Mouse (Mus musculus): ENCODE data around the gene Tex14. TPM values are rescaled to one million over a fixed set of nuclear protein-coding genes. Genes with fewer than 3 reads are reported as not detected.

The Tex14 gene
- polyA plus RNA-seq, 1 experiment from 2014 or later, result not detected

- ATAC-seq (ENCODE audit: low FRiP score), result no peak; the same call in 1 of the 2 replicates
- H3K4me1 ChIP-seq (replicated peaks; ENCODE audit: control insufficient read depth, insufficient read depth, low read length), result peaks cover 8% of the 10 kb centered on the region
Measured at GRCm38 (mm10) chr11:87592354-87592695, 187.5 kb downstream of the Tex14 start.

GRCm38 (mm10) chr11:87592713-87593598 is 188.1 kb downstream of the Tex14 start:
- H3K4me2 ChIP-seq (replicated peaks; ENCODE audit: low read depth, low read length), result peak overlapping the region; percentile 56
- no peak for DNase-seq (ENCODE audit: low spot score)
- H3K36me3 ChIP-seq (ENCODE audit: control insufficient read depth, insufficient read depth, low read length), result peaks cover 8% of the 10 kb centered on the region; the same call in 1 of the 2 replicates
- H3K27ac ChIP-seq (ENCODE audit: low read depth, low read length), result peak overlapping the region; percentile 74
- no peaks in the 10 kb centered on the region for H3K9me3 ChIP-seq (ENCODE audit: control insufficient read depth, low read length)
- peak overlapping the region; percentile 71 for H3K4me3 ChIP-seq (ENCODE audit: low read depth, low read length)
- no peak for ATAC-seq (ENCODE audit: low FRiP score)
- peak overlapping the region; percentile 69 for H3K9ac ChIP-seq (ENCODE audit: low read depth, low read length)
- WGBS, result 38% methylated on average over 13 of the region's 13 CpGs
- H3K4me1 ChIP-seq (replicated peaks; ENCODE audit: control insufficient read depth, insufficient read depth, low read length), result peaks cover 8% of the 10 kb centered on the region
- H3K27me3 ChIP-seq (ENCODE audit: control insufficient read depth, insufficient read depth, low read length), result no peaks in the 10 kb centered on the region

More at GRCm38 (mm10) chr11:87592354-87592695, 187.5 kb downstream of the Tex14 start:
- no peaks in the 10 kb centered on the region for H3K27me3 ChIP-seq (ENCODE audit: control insufficient read depth, insufficient read depth, low read length)
- peaks cover 4% of the 10 kb centered on the region; the same call in 1 of the 2 replicates for H3K36me3 ChIP-seq (ENCODE audit: control insufficient read depth, insufficient read depth, low read length)
- DNase-seq (ENCODE audit: low spot score), result peak; percentile 52
- H3K4me2 ChIP-seq (replicated peaks; ENCODE audit: low read depth, low read length), result peak overlapping the region; percentile 56
- H3K9ac ChIP-seq (ENCODE audit: low read depth, low read length), result peak overlapping the region; percentile 69
- 0% methylated on average over 14 of the region's 15 CpGs for WGBS
- H3K27ac ChIP-seq (ENCODE audit: low read depth, low read length), result peak overlapping the region; percentile 74
- H3K4me3 ChIP-seq (ENCODE audit: low read depth, low read length), result peak overlapping the region; percentile 71
- H3K9me3 ChIP-seq (ENCODE audit: control insufficient read depth, low read length), result no peaks in the 10 kb centered on the region

GRCm38 (mm10) chr11:87595327-87595841 is 190.5 kb downstream of the Tex14 start:
- no peaks in the 10 kb centered on the region for H3K27me3 ChIP-seq (ENCODE audit: control insufficient read depth, insufficient read depth, low read length)
- H3K9ac ChIP-seq (ENCODE audit: low read depth, low read length), result peak overlapping the region; percentile 96
- under 1% methylated on average over 28 of the region's 37 CpGs for WGBS
- H3K36me3 ChIP-seq (ENCODE audit: control insufficient read depth, insufficient read depth, low read length), result peaks cover 22% of the 10 kb centered on the region
- DNase-seq (ENCODE audit: low spot score) (peak; percentile 87), ATAC-seq (ENCODE audit: low FRiP score) (peak; percentile 57)
- peaks cover 8% of the 10 kb centered on the region for H3K4me1 ChIP-seq (replicated peaks; ENCODE audit: control insufficient read depth, insufficient read depth, low read length)
- peak overlapping the region; percentile 71 for H3K4me3 ChIP-seq (ENCODE audit: low read depth, low read length)
- H3K4me2 ChIP-seq (replicated peaks; ENCODE audit: low read depth, low read length), result peak overlapping the region; percentile 86
- H3K9me3 ChIP-seq (ENCODE audit: control insufficient read depth, low read length), result no peaks in the 10 kb centered on the region
- peak overlapping the region; percentile 78 for H3K27ac ChIP-seq (ENCODE audit: low read depth, low read length)

- peaks cover 26% of the 10 kb centered on the region for H3K36me3 ChIP-seq (ENCODE audit: control insufficient read depth, insufficient read depth, low read length)
- ATAC-seq (ENCODE audit: low FRiP score), result no peak
- WGBS, result 12% methylated on average over 7 of the region's 7 CpGs
- H3K9ac ChIP-seq (ENCODE audit: low read depth, low read length), result peak overlapping the region; percentile 96
- peak overlapping the region; percentile 71 for H3K4me3 ChIP-seq (ENCODE audit: low read depth, low read length)
- H3K27ac ChIP-seq (ENCODE audit: low read depth, low read length), result peak overlapping the region; percentile 78
- peak; percentile 51 for DNase-seq (ENCODE audit: low spot score)
- H3K4me2 ChIP-seq (replicated peaks; ENCODE audit: low read depth, low read length), result peak overlapping the region; percentile 86
- H3K9me3 ChIP-seq (ENCODE audit: control insufficient read depth, low read length), result no peaks in the 10 kb centered on the region
- H3K4me1 ChIP-seq (replicated peaks; ENCODE audit: control insufficient read depth, insufficient read depth, low read length), result peaks cover 8% of the 10 kb centered on the region
- no peaks in the 10 kb centered on the region for H3K27me3 ChIP-seq (ENCODE audit: control insufficient read depth, insufficient read depth, low read length)
Measured at GRCm38 (mm10) chr11:87595976-87596375, 191.1 kb downstream of the Tex14 start.

GRCm38 (mm10) chr11:87596492-87596891 is 191.6 kb downstream of the Tex14 start:
- Histone ChIP-seq H3K4me2 (replicated peaks; ENCODE audit: low read depth, low read length) (peak overlapping the region; percentile 86), H3K9me3 (ENCODE audit: control insufficient read depth, low read length) (no peaks in the 10 kb centered on the region), H3K4me3 (ENCODE audit: low read depth, low read length) (peak overlapping the region; percentile 71), H3K36me3 (ENCODE audit: control insufficient read depth, insufficient read depth, low read length) (peaks cover 29% of the 10 kb centered on the region), H3K4me1 (replicated peaks; ENCODE audit: control insufficient read depth, insufficient read depth, low read length) (peaks cover 8% of the 10 kb centered on the region), H3K9ac (ENCODE audit: low read depth, low read length) (peak overlapping the region; percentile 96), H3K27me3 (ENCODE audit: control insufficient read depth, insufficient read depth, low read length) (no peaks in the 10 kb centered on the region), H3K27ac (ENCODE audit: low read depth, low read length) (peak overlapping the region; percentile 78; the same call in 1 of the 2 replicates)
- 47% methylated on average over 2 of the region's 2 CpGs for WGBS
- ATAC-seq (ENCODE audit: low FRiP score) (no peak), DNase-seq (ENCODE audit: low spot score) (peak; percentile 39)

- Histone ChIP-seq H3K4me3 (ENCODE audit: low read depth, low read length) (peak overlapping the region; percentile 71; the same call in 1 of the 2 replicates), H3K9ac (ENCODE audit: low read depth, low read length) (peak overlapping the region; percentile 96; the same call in 1 of the 2 replicates), H3K4me2 (replicated peaks; ENCODE audit: low read depth, low read length) (peak overlapping the region; percentile 86; the same call in 1 of the 2 replicates), H3K27ac (ENCODE audit: low read depth, low read length) (no peak overlapping the region), H3K27me3 (ENCODE audit: control insufficient read depth, insufficient read depth, low read length) (no peaks in the 10 kb centered on the region), H3K36me3 (ENCODE audit: control insufficient read depth, insufficient read depth, low read length) (peaks cover 30% of the 10 kb centered on the region), H3K4me1 (replicated peaks; ENCODE audit: control insufficient read depth, insufficient read depth, low read length) (peaks cover 8% of the 10 kb centered on the region), H3K9me3 (ENCODE audit: control insufficient read depth, low read length) (no peaks in the 10 kb centered on the region)
- DNase-seq (ENCODE audit: low spot score) (no peak), ATAC-seq (ENCODE audit: low FRiP score) (no peak)
Measured at GRCm38 (mm10) chr11:87597061-87597460, 192.2 kb downstream of the Tex14 start.

GRCm38 (mm10) chr11:87599395-87600089 is 194.7 kb downstream of the Tex14 start:
- WGBS, result 90% methylated on average over 13 of the region's 13 CpGs
- DNase-seq (ENCODE audit: low spot score), result no peak
- Histone ChIP-seq H3K4me3 (ENCODE audit: low read depth, low read length) (no peak overlapping the region), H3K9me3 (ENCODE audit: control insufficient read depth, low read length) (no peaks in the 10 kb centered on the region), H3K4me1 (replicated peaks; ENCODE audit: control insufficient read depth, insufficient read depth, low read length) (no peaks in the 10 kb centered on the region; the same call in 1 of the 2 replicates), H3K27ac (ENCODE audit: low read depth, low read length) (no peak overlapping the region), H3K9ac (ENCODE audit: low read depth, low read length) (no peak overlapping the region), H3K36me3 (ENCODE audit: control insufficient read depth, insufficient read depth, low read length) (peaks cover 36% of the 10 kb centered on the region), H3K27me3 (ENCODE audit: control insufficient read depth, insufficient read depth, low read length) (no peaks in the 10 kb centered on the region), H3K4me2 (replicated peaks; ENCODE audit: low read depth, low read length) (no peak overlapping the region)
- no peak for ATAC-seq (ENCODE audit: low FRiP score)

GRCm38 (mm10) chr11:87600322-87600853 is 195.5 kb downstream of the Tex14 start:
- Histone ChIP-seq H3K27me3 (ENCODE audit: control insufficient read depth, insufficient read depth, low read length) (no peaks in the 10 kb centered on the region), H3K4me1 (replicated peaks; ENCODE audit: control insufficient read depth, insufficient read depth, low read length) (no peaks in the 10 kb centered on the region)

More at GRCm38 (mm10) chr11:87600322-87600853, 195.5 kb downstream of the Tex14 start:
- Histone ChIP-seq H3K9ac (ENCODE audit: low read depth, low read length) (no peak overlapping the region), H3K4me2 (replicated peaks; ENCODE audit: low read depth, low read length) (no peak overlapping the region), H3K27ac (ENCODE audit: low read depth, low read length) (no peak overlapping the region), H3K9me3 (ENCODE audit: control insufficient read depth, low read length) (no peaks in the 10 kb centered on the region), H3K4me3 (ENCODE audit: low read depth, low read length) (no peak overlapping the region), H3K36me3 (ENCODE audit: control insufficient read depth, insufficient read depth, low read length) (peaks cover 43% of the 10 kb centered on the region)
- ATAC-seq (ENCODE audit: low FRiP score), result no peak
- DNase-seq (ENCODE audit: low spot score), result no peak
- WGBS, result 95% methylated on average over 10 of the region's 10 CpGs

Data from hindbrain, embryonic 11.5 days (tissue).